Mouse (Mus musculus) intestine, postnatal 0 days (tissue): ENCODE results near the gene Jag2. TPM values are rescaled to one million over a fixed set of nuclear protein-coding genes. Genes with fewer than 3 reads are reported as not detected.

Experiments
- ATAC-seq: fragments of 200-750 bp; cut with Nextera tagmentation; 2 replicates; pipeline ENCODE4 v1.8.0; 2017; ENCODE audit warnings: mild to moderate bottlenecking, moderate TSS enrichment, moderate library complexity
- H3K27ac ChIP-seq: fragments of 300-500 bp; sonication (generic); 2 replicates; pipeline ENCODE4 v1.5.1; 2014; ENCODE audit warnings: mild to moderate bottlenecking, low read depth, low read length, moderate library complexity
- H3K27me3 ChIP-seq: fragments of 300-500 bp; sonication (generic); replicated peaks from 2 replicates; pipeline ENCODE4 v1.6.1; 2014; ENCODE audit warnings: low read length, mixed read lengths; ENCODE audit not compliant: control insufficient read depth, insufficient read depth
- H3K36me3 ChIP-seq: fragments of 300-500 bp; sonication (generic); 2 replicates; pipeline ENCODE4 v1.6.1; 2014; ENCODE audit warnings: mild to moderate bottlenecking, moderate library complexity; ENCODE audit not compliant: control insufficient read depth, insufficient read depth
- H3K4me1 ChIP-seq: fragments of 300-500 bp; sonication (generic); replicated peaks from 2 replicates; pipeline ENCODE4 v1.6.1; 2014; ENCODE audit warnings: antibody characterized with exemption, low read length, mixed read lengths; ENCODE audit not compliant: control insufficient read depth, insufficient read depth
- H3K4me2 ChIP-seq: fragments of 300-500 bp; sonication (generic); replicated peaks from 2 replicates; pipeline ENCODE4 v1.6.1; 2014; ENCODE audit warnings: low read depth, mild to moderate bottlenecking, moderate library complexity
- H3K4me3 ChIP-seq: fragments of 300-500 bp; sonication (generic); 2 replicates; pipeline ENCODE4 v1.5.1; 2014; ENCODE audit warnings: low read depth, low read length
- H3K9ac ChIP-seq: fragments of 300-500 bp; sonication (generic); 2 replicates; pipeline ENCODE4 v1.6.1; 2014; ENCODE audit warnings: mild to moderate bottlenecking, low read depth, low read length
- H3K9me3 ChIP-seq: fragments of 300-500 bp; sonication (generic); 2 replicates; pipeline ENCODE4 v1.6.1; 2016; ENCODE audit warnings: mixed run types; ENCODE audit not compliant: control insufficient read depth
- CTCF ChIP-seq: sonication (generic); IDR thresholded peaks from 2 replicates; pipeline ENCODE4 v1.5.1; 2016; ENCODE audit warnings: low read depth, mild to moderate bottlenecking, control low read depth, antibody characterized with exemption, moderate library complexity
- WGBS: fragments of 180-500 bp; shearing (Covaris S2); extraction: QIAGEN DNeasy Blood & Tissue Kit; methylation state at CpG from one replicate; pipeline ENCODE4 v1.1.7; 2014; 5-methylcytosine and 5-hydroxymethylcytosine counted together
- polyA plus RNA-seq: library from polyadenylated mRNA; unstranded; fragments of >200 nt; fragmentation: Nextera tagmentation; extraction: Ambion mirVana; gene quantifications from 2 replicates; pipeline ENCODE4 v1.2.1, GENCODE M21; 2015

The Jag2 gene
- polyA plus RNA-seq, 1 experiment from 2014 or later = 1.4 TPM

DNA sequence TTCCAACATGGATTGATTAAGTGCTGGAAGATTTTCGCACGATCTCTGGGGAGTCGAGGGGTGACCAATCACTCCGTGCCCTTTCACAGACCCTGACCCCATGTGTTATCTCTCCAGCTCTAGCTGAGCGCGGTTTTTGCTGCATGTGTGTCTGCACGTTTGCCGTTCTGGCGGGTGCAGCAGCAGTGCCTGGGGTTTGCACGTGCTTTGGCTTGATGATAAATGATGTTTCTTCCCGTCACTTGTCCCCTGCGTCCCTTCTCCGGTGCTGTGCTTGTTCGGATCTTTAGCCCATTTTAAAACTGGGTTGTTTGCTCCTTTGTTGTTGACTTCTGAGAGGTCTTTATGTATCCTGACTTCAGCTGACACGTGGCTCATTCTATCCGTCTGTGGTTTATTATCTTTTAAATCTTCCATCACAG lies 59.8 kb downstream of the Jag2 start:
- no peaks in the 10 kb centered on the region for H3K36me3 ChIP-seq
- TF ChIP-seq CTCF = no peak
- no peak overlapping the region for H3K27ac ChIP-seq
- H3K9ac ChIP-seq = no peak overlapping the region
- no peak overlapping the region for H3K4me3 ChIP-seq
- 22% methylated on average over 16 of the region's 16 CpGs for WGBS
- peaks cover 12% of the 10 kb centered on the region for H3K27me3 ChIP-seq
- no peaks in the 10 kb centered on the region for H3K9me3 ChIP-seq
- ATAC-seq = no peak
- no peak overlapping the region for H3K4me2 ChIP-seq
- H3K4me1 ChIP-seq = no peaks in the 10 kb centered on the region

DNA sequence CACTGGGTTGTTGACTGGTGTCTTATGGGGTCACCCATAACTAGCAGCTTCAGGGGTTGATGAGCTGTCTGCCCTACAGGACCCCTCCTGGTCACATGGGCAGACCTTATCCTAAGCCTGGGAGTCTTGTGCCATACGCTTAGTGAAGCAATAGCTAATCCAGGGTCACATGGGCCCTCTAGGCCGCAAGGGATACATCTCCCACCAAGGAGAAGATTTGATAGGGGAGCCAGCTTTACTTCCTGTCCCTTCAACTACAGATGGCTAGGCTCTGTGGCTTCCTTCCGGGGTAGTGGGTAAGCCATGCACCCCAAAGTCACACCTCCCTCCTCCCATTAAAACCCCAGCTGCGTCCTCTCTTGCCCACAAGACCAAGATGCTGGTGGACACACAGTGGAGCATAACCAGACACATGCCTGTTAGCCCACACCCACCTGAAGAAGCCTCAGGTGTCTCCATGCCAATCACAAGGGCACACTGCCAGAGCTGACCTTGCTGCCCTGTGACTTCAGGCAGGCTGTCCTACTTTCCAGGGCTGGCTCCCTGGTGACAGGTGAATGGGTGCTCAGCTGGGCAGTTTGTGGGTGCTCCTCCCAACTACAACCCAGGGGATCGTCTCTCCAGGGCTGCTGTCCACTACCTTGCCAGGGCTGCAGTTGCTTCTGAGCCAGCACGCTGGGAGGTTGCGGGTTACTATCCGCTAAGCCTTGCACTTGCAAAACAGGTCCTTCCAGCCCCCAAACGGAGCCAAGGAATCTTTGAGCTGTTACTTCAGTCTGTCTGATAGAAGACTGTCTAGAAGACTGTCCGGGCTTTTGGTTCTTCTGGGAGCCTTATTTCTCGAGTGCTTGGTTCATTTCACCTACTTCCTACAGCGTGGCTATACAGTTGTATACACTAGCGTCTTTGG lies 61.1 kb downstream of the Jag2 start, which contains the start of gene Gpr132:
Gene Gpr132 (minus strand): TSS at position 51 of the 910 bp plus-strand sequence.
- no peak for TF ChIP-seq CTCF
- Histone ChIP-seq H3K9ac (no peak within 1 kb of the TSS), H3K4me1 (no peaks in the 10 kb centered on the region), H3K9me3 (no peaks in the 10 kb centered on the region), H3K4me3 (no peak within 1 kb of the TSS), H3K27ac (no peak within 1 kb of the TSS), H3K36me3 (no peaks in the 10 kb centered on the region), H3K4me2 (no peak within 1 kb of the TSS), H3K27me3 (no peaks in the 10 kb centered on the region)
- ATAC-seq = no peak
- 53% methylated on average over 13 of the region's 13 CpGs for WGBS

DNA sequence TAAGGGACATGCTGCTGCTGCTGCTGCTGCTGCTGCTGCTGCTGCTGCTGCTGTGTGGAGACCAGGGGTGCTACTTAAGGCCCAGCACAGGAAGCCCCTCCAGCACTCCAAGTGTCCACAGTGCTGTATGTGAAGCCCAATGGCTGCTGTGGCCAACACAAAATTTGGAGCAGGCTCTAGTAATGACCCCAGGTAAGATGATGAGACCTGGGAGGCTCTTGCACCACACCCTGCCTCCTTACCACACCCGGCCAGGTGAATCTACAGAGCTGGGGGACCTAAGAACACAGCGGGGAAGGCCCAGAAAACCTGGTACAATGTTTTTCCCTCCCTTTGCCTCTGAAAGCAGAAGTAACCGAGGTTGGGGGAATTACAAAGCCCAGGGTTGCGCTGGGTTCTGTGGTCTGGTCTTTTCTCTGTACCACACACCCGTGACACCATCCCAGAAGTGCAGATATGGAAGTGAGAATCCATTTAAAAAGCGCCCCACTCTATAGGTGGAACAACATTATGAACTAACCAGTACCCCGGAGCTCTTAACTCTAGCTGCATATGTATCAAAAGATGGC lies 62.4 kb downstream of the Jag2 start:
- H3K4me3 ChIP-seq = no peak overlapping the region
- H3K9ac ChIP-seq = no peak overlapping the region
- no peaks in the 10 kb centered on the region for H3K9me3 ChIP-seq
- no peak overlapping the region for H3K4me2 ChIP-seq
- no peaks in the 10 kb centered on the region for H3K4me1 ChIP-seq
- WGBS = 88% methylated on average over 7 of the region's 7 CpGs
- no peak overlapping the region for H3K27ac ChIP-seq
- no peaks in the 10 kb centered on the region for H3K36me3 ChIP-seq
- no peaks in the 10 kb centered on the region for H3K27me3 ChIP-seq
- TF ChIP-seq CTCF = no peak
- ATAC-seq = no peak

DNA sequence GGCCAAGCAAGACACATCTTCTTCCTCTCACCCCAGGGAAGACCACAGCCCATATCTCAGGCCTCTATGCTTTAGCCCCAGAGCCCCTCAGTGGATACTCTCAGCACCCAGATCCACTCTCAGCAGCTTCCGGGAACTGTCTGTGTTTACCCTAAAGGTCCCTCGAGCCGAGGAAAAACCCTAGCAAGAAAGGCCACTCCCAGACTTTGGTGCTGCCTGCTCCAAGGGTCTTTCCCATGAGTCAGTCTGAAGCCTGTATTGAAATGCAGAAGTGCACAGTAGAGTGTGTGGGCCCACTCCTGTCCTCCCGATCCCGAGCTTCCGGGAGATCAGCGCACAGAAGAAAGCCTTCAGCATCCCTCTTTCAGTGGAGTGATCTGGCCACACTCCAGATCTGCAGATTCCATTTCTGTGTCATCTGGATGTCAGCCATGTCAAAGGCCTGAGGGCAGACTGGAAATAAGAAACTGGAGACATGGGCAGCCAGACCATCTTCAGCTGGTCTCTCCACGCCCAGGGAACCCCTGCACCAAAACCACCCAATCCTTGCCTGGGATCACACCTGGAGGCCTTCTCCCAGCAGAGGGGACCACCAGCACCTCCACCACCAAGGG lies 63.0 kb downstream of the Jag2 start:
- H3K9me3 ChIP-seq = no peaks in the 10 kb centered on the region
- no peak overlapping the region for H3K4me2 ChIP-seq
- no peak overlapping the region for H3K9ac ChIP-seq
- H3K27ac ChIP-seq = no peak overlapping the region
- H3K36me3 ChIP-seq = no peaks in the 10 kb centered on the region
- H3K27me3 ChIP-seq = no peaks in the 10 kb centered on the region
- TF ChIP-seq CTCF = no peak
- WGBS = 60% methylated on average over 8 of the region's 8 CpGs
- no peaks in the 10 kb centered on the region for H3K4me1 ChIP-seq
- H3K4me3 ChIP-seq = no peak overlapping the region
- no peak for ATAC-seq

DNA sequence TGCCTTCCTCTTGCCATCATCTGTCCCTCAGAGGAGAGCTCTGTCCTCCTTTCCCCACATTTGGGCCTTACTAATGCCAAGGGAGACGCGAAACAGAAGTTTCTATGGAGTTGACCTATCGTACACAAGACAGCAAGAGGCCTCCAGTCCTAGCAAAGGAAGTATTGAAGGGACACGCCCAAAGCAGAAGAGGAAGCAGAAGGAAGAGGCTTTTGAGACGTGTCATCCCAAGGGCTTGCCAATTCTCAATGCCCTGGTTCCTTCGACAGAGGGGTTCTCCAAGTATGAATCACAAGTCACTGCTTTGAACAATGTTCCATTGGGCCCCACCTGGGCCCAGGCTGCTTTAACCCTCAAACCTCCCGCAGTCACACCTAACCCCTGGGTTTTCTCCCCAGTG lies 64.8 kb downstream of the Jag2 start:
- Histone ChIP-seq H3K4me1 (no peaks in the 10 kb centered on the region), H3K36me3 (no peaks in the 10 kb centered on the region), H3K4me3 (no peak overlapping the region), H3K9ac (no peak overlapping the region), H3K4me2 (no peak overlapping the region), H3K27ac (no peak overlapping the region), H3K9me3 (no peaks in the 10 kb centered on the region), H3K27me3 (no peaks in the 10 kb centered on the region)
- no peak for TF ChIP-seq CTCF
- ATAC-seq = no peak
- 77% methylated on average over 7 of the region's 7 CpGs for WGBS

DNA sequence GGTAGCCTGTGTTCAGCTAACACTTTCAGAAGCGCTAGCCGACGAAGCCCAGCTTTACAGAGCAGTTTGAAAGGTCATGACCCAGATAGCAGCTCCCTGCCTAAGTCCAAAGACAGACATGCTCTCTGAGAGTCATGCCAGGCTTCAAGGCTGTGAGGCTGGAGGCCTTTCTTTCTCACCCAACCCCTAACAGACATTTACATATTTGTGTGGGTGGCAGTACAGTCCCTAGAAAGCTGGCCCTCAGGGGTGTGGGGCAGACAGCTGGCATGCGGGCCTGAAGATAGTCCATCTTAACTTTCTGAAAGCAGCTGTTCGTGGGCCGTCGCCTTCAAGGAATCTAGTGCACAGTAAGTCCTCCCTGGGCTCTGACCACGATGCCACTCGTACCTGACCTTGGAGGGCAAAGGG lies 67.7 kb downstream of the Jag2 start:
- Histone ChIP-seq H3K9ac (no peak overlapping the region), H3K4me1 (no peaks in the 10 kb centered on the region), H3K27ac (no peak overlapping the region), H3K36me3 (no peaks in the 10 kb centered on the region), H3K9me3 (no peaks in the 10 kb centered on the region), H3K4me2 (no peak overlapping the region), H3K4me3 (no peak overlapping the region), H3K27me3 (no peaks in the 10 kb centered on the region)
- no peak for TF ChIP-seq CTCF
- ATAC-seq = no peak
- WGBS = 67% methylated on average over 9 of the region's 9 CpGs
